Mouse (Mus musculus): Measurements from ENCODE around the gene Crhr2.

Gene Crhr2

DNA sequence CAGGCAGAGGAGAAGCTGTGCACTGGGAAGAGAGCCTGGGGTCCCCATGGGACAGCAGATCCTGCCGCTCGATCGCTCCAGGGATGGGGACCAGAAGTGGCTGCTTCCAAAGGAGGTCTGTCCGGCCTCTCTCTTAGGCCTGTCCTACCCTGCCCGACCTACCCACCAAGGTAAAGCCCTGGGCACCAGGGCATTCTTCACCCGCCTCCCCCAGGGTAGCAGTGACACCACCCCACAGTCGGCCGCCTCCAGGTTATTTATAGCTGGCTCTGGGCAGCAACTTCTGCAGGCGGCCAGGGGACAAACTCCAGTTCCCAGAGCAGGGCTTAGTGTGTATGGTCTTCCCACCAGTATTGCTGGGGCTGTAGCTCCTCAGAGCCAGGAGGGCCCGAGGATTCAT lies at the start of gene Crhr2:
Gene Crhr2, minus strand, starts transcription at position 223 of the 400 bp plus-strand sequence.
- DNase-seq (ENCODE audit: low spot score in 2 of 2), result no peak

DNA sequence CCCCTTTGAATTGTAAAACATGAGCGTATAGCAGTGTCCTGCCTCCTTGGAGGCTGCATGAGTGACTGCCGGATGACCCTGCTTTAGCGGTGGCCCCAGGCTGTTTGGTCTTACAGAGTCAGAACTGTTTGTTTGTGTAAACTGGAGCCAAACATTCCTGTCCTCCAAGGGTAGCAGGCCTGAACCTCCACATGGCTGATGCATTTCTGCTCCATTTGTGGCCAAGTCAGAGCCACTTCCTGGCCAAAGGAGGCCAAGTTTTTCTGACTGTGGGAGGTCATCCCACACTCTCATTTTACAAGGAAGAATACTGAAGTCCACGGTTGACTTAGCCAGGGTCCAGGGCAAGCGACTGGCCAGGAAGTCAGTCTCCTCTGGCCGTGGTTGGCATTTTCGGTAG lies 46.7 kb upstream of the Crhr2 start:
- DNase-seq (ENCODE audit: low spot score in 2 of 2), result no peak

DNA sequence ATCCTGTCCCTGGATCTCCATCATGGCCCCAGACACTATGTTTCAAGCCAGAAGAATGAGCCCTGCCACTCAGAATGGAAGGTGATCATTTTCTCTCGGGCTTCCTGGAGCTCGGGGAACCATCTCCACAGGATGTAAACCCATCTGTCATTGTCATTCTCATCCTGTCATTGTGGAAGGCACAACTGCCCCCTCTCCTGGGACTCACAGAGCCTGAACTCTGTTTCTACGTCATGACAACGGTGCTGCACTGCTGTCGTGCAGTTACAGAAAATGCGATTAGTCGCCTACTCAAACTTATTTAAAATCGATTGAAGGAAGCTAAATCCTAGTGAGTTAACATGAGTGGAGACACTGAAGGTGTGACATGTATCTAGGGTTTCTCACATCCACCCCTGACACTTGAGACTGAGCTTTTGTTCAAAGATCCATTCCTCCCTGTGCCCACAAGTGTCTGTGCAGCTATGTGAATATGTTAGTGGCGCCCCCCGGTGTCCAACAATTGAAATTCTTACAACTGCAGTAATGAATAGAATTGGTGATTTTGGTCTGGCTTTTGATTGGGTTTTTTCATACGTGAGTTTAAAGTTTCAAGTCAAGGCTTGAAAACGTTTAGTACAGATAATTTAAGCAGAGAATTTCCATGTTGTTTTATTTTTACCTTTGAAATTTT lies 44.4 kb upstream of the Crhr2 start:
- peak in 1 of 2 experiments; percentile 23 for DNase-seq (ENCODE audit: low spot score in 2 of 2)

DNA sequence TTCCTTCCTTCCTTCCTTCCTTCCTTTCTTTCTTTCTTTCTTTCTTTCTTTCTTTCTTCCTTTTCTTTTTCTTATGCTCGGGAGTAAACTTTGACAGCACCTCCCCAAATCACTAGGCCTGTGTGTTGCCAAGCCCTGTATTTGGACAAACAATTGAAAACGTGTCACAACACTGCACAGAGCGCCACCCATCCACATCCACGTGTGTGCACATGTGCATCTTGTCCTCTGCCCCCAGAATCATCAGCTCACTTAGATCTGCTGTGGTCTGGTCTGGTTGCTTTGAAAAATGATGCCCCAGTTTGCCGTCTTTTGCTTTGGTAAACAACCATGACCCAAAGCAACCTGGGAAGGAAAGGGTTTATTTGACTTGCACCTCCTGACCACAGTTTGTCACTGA lies 43.1 kb upstream of the Crhr2 start:
- no peak for DNase-seq (ENCODE audit: low spot score in 2 of 2)

DNA sequence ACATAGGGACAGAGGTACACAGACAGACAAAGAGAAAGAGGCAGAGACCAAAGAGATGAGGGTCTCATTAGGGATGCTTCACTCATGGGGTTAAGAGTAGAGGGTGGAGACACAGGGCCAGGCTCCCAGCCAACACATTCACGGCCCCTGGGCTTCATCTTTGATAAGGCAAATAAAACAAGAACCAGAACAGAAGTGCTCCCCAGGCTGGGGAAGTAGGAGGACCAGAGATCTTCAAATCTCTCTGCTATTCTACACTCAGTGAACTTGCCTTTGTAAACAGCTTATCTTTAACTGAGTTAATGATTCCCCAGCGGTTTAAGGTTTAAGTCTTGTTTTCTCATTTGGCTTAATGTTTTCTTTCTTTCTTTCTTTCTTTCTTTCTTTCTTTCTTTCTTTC lies 42.6 kb upstream of the Crhr2 start:
- DNase-seq (ENCODE audit: low spot score in 2 of 2), result no peak

DNA sequence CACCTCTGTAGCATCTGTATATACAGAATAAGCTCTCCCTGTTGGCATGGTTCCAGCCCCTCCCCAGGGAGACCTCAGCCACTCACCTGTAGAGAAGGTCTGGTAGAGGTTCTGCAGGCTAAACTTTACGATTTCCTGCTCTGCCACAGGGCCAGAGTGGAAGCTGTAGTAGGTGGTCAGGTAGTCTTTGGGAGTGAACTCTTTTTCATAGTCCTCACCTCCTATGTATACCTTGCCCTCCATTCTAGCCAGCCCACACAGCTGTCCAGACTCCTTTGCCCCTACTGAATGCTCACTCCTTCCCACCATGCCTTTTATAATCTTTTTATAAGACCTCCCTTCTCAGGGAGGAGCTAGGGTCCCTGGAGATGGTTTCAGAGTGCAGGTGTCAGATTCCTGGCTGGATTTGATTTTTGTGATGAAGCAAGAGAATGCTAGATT lies 41.9 kb upstream of the Crhr2 start, which contains the start of gene Inmt:
Gene Inmt, minus strand, starts transcription at position 303 of the 441 bp plus-strand sequence.
- no peak for DNase-seq (ENCODE audit: low spot score in 2 of 2)

DNA sequence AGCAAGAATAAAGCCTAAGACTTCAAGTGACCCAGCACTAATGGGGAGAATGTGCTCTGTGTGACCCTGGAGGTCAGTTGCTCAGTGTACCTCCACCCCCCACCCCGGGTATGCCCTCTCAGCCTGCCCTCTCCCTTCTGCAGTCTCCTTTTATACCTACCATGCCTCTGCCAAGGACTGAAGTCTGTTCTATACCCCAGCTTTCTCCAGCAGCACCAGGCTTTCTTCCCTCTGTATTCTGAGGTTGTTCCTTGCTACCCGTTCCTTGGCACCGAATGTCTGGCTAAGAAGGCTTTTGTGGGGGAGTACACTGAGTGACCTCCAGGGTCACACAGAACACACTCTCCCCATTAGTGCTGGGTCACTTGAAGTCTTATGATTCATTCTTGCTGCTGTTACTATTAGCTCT lies 41.1 kb upstream of the Crhr2 start:
- no peak for DNase-seq (ENCODE audit: low spot score in 2 of 2)

DNA sequence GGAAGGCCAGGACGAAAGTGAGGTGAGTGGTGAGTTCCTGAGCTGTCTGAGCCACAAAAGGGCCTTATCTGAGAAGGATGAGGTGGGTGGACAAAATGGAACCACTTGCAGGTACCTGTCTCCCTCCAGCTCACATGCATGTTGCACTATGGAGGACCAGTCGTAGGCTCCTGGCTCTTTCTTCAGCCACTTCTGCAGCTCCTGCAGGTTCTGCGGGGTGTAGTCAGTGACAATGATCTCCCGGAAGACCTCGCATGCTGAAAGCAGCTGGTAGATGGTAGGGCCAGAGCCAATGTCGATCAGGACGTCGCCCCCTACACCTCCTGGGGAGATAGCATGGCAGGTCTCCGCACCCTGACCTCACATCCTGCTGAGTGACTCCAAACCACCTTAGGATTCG lies 40.4 kb upstream of the Crhr2 start:
- no peak for DNase-seq (ENCODE audit: low spot score in 2 of 2)

DNA sequence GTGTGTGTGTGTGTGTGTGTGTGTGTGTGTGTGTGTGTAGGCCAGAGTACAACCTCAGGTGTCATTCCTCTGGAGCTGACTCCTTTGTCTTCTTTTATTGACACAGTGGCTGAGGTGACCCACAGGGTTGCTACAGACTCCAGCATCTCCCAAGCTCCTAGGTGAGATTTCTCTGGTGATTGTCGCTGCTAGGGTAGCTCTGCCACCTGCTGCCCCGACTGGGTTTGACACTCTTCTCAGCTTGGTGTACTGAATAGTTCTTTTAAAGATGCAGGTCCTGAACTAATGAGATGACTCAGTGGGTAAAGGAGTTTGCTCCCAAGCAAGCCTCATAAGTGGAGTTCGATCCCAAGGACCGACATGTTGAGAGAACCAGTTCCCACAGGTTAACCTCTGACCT lies 38.8 kb upstream of the Crhr2 start:
- no peak for DNase-seq (ENCODE audit: low spot score in 2 of 2)

DNA sequence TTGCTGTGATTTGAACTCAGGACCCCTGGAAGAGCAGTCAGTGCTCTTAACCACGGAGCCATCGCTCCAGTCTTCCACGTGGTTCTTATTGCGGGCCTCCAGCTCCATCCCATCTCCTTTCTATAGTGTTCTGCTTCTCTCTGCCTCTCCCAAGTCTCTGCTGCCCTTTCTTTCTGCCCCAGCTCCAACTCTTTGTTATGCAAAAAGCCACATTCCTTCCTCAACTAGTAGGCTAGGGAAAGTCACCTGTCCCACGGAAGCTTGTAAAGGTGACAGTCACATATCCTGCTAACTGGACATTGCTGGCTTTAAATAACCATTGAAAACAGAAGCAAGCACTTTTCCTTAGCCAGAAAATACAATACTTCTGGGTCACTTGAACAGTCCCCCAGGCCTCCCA lies 37.0 kb upstream of the Crhr2 start:
- DNase-seq (ENCODE audit: low spot score in 2 of 2), result no peak

DNA sequence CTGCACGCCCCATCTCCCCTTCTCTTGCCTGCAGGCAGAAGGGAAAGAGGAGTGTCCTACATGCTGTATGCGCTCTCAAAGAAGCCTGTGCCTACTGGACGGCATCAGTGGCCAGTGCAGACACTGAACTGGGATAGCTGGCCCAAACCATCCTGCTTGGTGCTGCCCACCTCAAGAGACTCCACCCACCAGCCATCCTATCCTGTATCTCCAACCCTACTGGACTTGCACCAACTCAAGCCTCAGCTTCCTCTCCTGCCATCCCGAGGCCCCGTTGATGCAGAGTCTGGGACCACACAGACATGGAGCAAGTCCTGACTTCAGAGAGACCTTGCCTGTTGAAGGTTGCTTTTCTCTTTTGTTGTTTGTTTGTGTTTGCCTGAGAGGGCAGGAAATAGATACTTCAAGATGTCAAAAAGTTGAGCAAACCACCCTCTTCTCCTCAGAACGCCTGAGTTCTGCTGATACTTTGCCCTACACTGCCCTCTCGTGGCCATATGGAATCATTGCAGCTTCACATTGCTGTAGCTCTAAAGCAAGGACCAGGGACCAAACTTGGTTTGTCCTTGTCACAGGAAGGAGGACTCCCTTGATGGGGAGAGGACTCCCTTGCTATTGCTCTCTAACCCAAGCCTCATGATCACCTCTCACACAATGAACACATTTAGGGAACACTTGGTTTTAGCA lies 34.1 kb upstream of the Crhr2 start:
- DNase-seq (ENCODE audit: low spot score in 2 of 2), result peak; percentile 51 to 70

DNA sequence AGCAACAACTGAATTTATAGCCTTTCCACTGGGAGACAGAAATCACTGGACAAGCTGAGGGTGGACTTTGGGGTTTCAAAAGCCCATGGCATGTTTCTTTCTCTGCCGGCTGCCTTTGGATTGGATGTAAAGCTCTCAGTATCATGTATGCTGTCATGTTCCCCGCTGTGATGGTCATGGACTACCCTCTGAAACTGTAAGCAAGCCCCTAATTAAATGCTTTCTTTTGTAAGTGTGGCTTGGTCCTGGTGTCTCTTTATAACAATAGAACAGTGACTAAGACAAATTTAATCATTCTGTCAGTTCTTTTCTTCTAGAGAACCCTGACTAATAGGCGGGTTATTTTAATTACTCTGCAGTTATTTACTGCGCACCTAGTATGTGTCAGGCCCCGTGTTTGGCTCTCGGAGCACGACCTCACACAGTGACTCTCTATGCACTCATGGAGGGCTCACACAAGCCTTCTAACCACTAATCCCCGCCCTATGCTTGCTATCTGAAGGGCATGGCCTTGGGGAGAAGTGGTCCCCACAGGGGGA lies 30.3 kb upstream of the Crhr2 start:
- DNase-seq (ENCODE audit: low spot score in 2 of 2), result no peak

DNA sequence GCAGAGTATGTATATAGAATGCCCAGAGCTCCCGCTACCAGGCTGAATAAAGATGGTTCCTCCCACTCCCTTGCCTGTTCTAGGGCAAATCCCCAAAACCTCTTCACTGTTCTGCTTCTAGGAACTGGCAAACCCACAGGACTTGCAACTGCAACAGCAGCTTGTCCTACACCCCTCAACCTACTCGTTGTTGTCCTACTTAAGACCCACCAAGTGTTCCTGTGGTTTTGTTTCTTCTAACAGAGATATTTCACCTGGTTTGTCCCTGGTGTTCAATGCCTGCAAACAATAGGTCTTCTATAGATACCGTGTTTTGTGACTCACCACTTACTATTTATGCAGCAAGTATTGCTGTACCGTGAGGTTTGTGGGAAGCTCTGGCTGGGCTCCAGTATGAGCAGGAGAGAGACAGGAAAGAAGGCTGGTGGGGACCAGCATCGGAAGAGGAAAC lies 28.5 kb upstream of the Crhr2 start:
- peak; percentile 20 to 43 for DNase-seq (ENCODE audit: low spot score in 2 of 2)

DNA sequence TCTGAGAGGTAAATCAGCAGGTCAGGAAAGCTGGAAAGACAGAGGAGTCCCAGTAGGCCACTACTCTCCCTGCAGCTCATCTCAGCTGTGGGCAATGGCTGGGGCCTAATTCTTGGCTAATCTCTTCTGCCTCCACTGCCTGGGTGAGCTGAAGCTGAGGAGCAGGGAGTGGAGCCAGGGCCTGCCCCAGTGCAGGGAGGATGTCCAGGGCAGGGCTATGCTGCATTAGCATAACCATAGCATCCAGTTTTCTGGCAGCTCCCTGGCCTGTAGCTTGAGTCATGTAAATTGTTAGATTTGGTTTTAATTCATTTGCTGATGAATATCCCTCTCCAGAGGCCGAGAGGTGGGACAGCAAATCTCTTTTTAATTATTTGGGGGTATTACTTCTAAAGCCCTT lies 26.4 kb upstream of the Crhr2 start:
- no peak for DNase-seq (ENCODE audit: low spot score in 2 of 2)

DNA sequence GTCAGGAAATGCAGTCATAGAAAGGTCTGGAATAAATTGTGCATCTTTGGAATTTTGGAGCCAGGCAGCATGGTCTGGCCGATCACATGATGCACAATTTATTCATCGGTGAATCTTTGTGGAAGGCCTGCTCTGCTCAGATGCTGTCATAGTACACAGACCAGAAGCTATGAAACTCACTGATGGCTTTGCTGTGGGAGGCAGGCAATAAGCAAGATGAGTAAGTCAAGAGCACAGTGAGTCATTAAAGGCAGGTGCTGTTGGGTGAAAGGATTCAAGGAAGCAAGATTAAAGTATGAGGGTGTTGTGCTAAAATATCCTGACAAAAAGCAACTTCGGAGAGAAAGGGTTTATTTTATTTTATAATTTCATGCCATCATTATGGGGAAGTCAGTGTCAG lies 19.4 kb upstream of the Crhr2 start:
- no peak for DNase-seq (ENCODE audit: low spot score in 2 of 2)

DNA sequence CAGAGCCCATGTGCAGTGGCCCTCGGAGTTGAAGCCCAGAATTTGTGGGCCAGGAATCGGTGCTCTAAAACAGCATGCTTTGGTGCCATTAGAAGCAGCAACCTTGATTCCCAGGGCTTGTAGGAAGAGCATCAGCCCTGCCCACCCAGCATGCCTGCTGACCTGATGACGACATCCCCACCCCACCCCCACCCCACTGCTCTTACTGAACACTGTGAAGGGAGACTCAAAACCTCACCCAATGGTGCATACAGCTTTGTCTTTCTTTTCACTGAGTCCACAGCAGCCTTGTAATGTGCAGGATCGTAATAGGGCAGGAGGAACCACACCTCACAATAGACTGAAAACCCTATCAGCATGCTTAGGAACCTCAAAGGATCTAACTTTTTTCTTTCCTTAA lies 13.3 kb upstream of the Crhr2 start:
- no peak for DNase-seq (ENCODE audit: low spot score in 2 of 2)

DNA sequence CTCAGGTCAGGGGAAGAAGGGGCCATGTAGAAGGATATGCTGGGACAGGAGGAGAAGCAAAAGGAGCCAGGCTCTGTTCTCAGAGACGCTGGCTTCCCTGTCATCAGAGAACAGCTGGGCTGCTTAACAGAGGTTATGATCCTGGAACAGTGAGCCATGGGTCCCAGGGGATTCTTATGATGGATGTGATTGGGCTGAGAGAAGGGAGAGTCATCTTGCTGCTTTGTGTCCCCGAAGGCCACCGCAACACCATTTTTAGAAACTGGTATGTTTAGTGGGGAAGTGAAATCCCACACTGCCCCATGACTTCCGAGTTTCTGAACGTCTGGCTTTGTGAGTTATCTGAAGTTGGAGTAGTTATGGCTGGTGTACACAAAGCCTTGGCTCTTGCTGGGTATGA lies 12.5 kb upstream of the Crhr2 start:
- no peak for DNase-seq (ENCODE audit: low spot score in 2 of 2)

DNA sequence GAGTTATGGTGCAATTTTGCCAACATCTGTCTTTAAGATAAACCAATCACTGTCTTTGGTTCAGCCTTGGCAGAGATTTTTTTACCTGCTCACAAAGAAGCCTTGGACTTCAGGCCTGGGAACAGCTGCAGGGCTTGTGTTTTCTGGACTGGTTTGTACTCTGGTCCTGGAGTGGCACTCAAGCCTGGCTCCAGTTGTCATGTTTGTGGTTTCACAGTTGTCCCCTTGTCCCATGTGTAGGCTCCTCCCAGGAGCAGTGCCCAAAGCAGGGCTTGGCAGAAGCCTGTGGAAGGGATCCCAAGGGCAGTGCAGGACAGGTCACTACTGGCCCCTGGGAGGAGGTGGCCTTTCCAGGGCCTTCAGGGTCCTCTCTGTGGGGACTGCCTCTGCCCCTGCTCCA lies 5.5 kb upstream of the Crhr2 start:
- no peak for DNase-seq (ENCODE audit: low spot score in 2 of 2)

DNA sequence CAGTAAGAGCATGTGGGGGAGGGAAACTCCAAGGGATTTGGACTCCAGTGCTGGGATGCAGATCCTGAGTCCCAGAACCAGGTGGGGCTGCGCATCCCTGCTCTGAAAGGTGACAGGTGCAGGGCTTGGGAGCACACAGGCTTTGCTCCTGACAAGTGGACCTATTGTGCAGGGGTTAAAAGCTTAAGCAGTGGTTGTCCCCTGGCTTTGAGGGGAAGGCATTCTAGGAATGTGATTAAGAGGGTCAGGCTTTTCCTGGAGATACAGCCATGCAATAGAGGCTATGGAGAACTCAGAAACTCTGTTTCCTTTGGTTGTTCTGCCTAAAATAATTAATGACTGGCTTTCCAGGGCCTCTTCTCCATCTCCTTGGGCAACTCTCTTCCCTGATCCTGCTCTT lies 609 bp upstream of the Crhr2 start:
- DNase-seq (ENCODE audit: low spot score in 2 of 2), result no peak

DNA sequence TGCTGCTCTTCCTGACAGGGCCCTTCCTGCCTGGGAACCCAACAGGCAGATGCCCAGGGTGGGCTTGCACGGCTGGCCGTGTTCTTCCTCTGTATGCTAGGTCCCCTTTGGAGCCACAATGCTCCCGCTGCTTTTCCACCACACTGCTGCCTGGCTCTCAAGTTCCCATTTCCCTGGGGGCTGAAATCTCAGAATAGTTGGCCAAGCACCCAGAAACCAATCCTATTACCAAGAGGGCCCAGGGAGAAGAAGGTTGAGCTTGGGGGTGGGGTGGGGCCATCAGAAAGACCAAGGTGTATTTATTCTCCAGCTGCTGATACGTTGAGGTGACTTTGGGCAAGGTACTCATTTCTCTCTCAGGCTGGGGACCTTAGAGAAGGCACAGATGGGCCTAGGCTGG lies 1.5 kb downstream of the Crhr2 start:
- DNase-seq (ENCODE audit: low spot score in 2 of 2), result no peak

DNA sequence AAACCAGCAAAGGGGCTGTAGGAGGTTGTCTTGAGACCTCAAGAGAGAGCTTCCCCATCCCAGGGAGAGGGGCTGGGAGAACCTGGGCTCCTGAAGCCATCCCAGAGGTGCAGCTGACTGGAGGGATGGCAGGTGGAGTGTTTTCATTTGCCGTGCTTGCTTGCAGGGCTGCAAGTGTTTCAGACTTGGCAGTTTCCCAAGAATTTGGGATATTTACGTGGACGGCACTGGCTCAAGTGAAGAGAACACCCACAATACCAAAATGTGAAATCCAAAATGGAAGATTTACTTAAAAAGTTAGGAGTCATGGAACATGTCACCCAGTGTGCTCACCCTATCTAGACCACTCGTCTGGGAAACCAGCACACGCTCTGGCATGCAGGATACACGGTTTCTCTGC lies 2.2 kb downstream of the Crhr2 start:
- DNase-seq (ENCODE audit: low spot score in 2 of 2), result no peak

DNA sequence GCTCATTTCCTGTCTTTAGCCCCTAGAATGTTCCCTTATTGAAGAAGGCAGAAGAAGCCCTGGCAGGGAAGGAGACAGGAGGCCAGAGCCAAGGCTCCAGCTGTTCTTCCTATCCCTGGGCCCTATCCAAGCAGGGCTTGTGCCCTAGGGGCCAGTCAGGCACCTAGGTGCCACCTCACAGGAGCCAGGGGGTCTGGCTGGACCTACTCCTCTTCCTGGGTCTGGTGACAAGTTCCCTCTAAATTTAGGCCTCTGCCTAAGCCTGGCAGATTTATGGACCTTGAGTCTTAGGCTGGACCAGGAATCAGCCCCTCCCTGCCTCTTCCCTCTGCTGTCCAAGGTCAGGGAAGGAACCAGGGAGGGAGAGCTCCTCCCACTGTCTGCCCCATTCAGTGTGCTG lies 4.4 kb downstream of the Crhr2 start:
- DNase-seq (ENCODE audit: low spot score in 2 of 2), result no peak

DNA sequence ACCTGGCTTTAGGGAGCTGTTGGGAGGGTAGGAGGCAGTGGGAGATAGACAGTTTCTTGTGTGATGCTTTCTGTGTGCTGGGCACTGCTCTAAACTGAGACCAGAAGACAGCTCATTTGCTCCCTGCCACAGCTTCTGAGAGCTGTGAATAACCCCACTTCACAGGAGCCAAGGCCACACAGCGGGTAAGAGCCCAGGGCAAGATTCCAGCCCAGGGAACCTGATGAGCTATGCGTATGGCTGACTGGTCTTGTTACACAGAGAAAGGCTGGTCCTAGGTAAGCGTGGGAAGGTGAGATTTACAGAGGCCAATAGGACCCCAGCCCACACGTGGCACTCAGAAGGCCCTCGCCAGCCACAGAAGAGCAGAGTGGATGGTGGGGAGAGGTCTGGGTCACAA lies 6.2 kb downstream of the Crhr2 start:
- no peak for DNase-seq (ENCODE audit: low spot score in 2 of 2)
